Mouse (Mus musculus) CD4-positive, CD25-positive, alpha-beta regulatory T cell (primary cell): ENCODE data around the gene Serp2. TPM values are rescaled to one million over a fixed set of nuclear protein-coding genes. Genes with fewer than 3 reads are reported as not detected.

ENCODE experiments used
- polyA plus RNA-seq: library from polyadenylated mRNA; unstranded; fragments of 100-300 nt; shearing (Covaris generic); gene quantifications from one replicate; pipeline ENCODE4 v1.2.1, GENCODE M21; 2017

Serp2 gene
- polyA plus RNA-seq: 6.3 TPM

DNA sequence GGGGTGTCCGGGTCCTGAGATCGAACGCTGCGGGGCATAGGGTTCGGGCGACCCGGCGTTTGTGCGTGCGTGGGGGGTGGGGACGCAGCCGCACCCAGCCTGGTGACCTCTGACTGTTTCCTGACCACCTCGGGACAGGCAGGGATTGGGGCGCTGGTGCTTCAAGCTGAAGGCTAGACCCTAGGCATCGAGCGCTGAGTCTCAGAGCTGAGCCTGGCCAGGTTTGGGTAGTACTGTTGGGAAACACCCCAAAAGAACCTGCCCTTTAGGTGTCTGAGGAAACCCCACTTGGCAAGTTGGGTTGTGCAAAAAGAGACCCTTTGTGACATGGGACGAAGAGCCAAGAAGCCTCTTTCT lies at the start of gene Serp2:
TSS of gene Serp2 (minus strand) at position 38 of the 357 bp plus-strand sequence.

Other genes starting within 250 kb of the Serp2 start
- gene Tsc22d1, start 141.9 kb downstream of the Serp2 start, polyA plus RNA-seq: 8.5 TPM